Mouse (Mus musculus): ENCODE results near the gene C2cd4c. TPM values are rescaled to one million over a fixed set of nuclear protein-coding genes. Genes with fewer than 3 reads are reported as not detected.

Gene C2cd4c
- total and polyA plus RNA-seq, 2 experiments: 0.10 TPM; not detected in 1

GRCm38 (mm10) chr10:79633006-79633777 lies 19.4 kb upstream of the C2cd4c start:
- Histone ChIP-seq H3K4me1 (ENCODE audit: control insufficient read depth, insufficient read depth, low read length) (no peaks in the 10 kb centered on the region), H3K4me3 (ENCODE audit: insufficient read depth, low read depth, low read length) (no peak overlapping the region), H3K27ac (replicated peaks; ENCODE audit: insufficient read depth, low read depth, low read length) (no peak overlapping the region), H3K36me3 (ENCODE audit: control insufficient read depth, insufficient read depth, low read length) (no peaks in the 10 kb centered on the region), H3K9ac (ENCODE audit: low read depth, low read length) (no peak overlapping the region), H3K27me3 (ENCODE audit: control insufficient read depth, insufficient read depth, low read length) (peaks cover 10% of the 10 kb centered on the region), H3K79me2 (ENCODE audit: control insufficient read depth, insufficient read depth, low read length) (no peaks in the 10 kb centered on the region)
- DNase-seq (ENCODE audit: extremely low read depth, low read depth, low spot score): peak; percentile 5
- TF ChIP-seq CTCF (IDR thresholded peaks at IDR 0.05; ENCODE audit: low read depth, low read length) (no peak), POLR2A (IDR thresholded peaks at IDR 0.05; ENCODE audit: extremely low read depth, insufficient read depth, low read length) (no peak)
- WGBS: 72% methylated on average over 17 of the region's 17 CpGs

DNA sequence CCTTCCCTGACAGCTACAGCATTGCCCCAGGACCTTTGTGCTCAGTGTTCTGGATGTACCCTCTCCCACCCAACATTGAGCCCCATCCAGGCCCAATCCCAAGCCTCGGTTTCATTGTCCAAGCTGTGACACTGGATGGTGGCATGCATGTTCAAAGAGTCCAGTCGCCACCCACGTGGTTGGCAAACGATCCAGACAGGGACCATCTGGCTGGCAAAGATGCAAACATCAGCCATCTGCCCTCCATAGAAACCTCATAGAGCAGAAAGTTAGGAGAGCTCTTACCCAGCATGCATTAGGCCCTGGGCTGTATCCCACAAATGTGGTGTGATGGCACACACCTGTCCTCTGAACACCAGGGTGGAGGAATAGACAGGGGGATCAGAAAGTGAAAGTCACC lies 17.6 kb upstream of the C2cd4c start:
- 75% methylated on average over 4 of the region's 4 CpGs for WGBS
- no peak overlapping the region for H3K4me3 ChIP-seq (ENCODE audit: insufficient read depth, low read depth, low read length)
- TF ChIP-seq CTCF (IDR thresholded peaks at IDR 0.05; ENCODE audit: low read depth, low read length): no peak
- no peak for TF ChIP-seq POLR2A (IDR thresholded peaks at IDR 0.05; ENCODE audit: extremely low read depth, insufficient read depth, low read length)
- H3K79me2 ChIP-seq (ENCODE audit: control insufficient read depth, insufficient read depth, low read length): no peaks in the 10 kb centered on the region
- H3K9ac ChIP-seq (ENCODE audit: low read depth, low read length): no peak overlapping the region
- H3K27me3 ChIP-seq (ENCODE audit: control insufficient read depth, insufficient read depth, low read length): no peaks in the 10 kb centered on the region
- H3K27ac ChIP-seq (replicated peaks; ENCODE audit: insufficient read depth, low read depth, low read length): no peak overlapping the region
- no peaks in the 10 kb centered on the region for H3K4me1 ChIP-seq (ENCODE audit: control insufficient read depth, insufficient read depth, low read length)
- H3K36me3 ChIP-seq (ENCODE audit: control insufficient read depth, insufficient read depth, low read length): no peaks in the 10 kb centered on the region
- no peak for DNase-seq (ENCODE audit: extremely low read depth, low read depth, low spot score)

- no peak for DNase-seq (ENCODE audit: extremely low read depth, low read depth, low spot score)
- Histone ChIP-seq H3K4me1 (ENCODE audit: control insufficient read depth, insufficient read depth, low read length) (no peaks in the 10 kb centered on the region), H3K79me2 (ENCODE audit: control insufficient read depth, insufficient read depth, low read length) (no peaks in the 10 kb centered on the region), H3K9ac (ENCODE audit: low read depth, low read length) (no peak overlapping the region), H3K4me3 (ENCODE audit: insufficient read depth, low read depth, low read length) (no peak overlapping the region), H3K36me3 (ENCODE audit: control insufficient read depth, insufficient read depth, low read length) (no peaks in the 10 kb centered on the region), H3K27me3 (ENCODE audit: control insufficient read depth, insufficient read depth, low read length) (no peaks in the 10 kb centered on the region), H3K27ac (replicated peaks; ENCODE audit: insufficient read depth, low read depth, low read length) (no peak overlapping the region)
- WGBS: 86% methylated on average over 5 of the region's 5 CpGs
- TF ChIP-seq POLR2A (IDR thresholded peaks at IDR 0.05; ENCODE audit: extremely low read depth, insufficient read depth, low read length) (no peak), CTCF (IDR thresholded peaks at IDR 0.05; ENCODE audit: low read depth, low read length) (no peak)
These were observed 14.6 kb upstream of the C2cd4c start for GRCm38 (mm10) chr10:79628377-79628776.

DNA sequence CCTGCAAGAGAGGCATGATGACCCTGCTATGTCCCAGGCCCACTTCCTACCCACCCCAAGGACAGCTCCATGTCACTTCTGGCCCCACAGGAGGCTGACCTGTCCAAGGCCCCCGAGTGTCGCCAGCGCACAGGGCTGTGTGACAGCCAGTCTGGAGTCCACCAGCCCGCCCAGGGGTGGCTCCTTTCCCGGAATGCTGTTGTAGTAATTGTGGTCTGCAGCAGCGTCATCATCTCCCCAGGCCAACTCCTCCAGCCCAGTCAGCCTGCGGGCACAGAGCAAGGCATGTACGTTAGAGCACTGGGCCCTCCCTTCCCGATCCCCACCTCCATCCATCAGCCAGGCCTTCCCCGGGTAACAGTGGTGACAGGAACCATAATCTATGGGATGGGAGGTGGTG lies 12.3 kb upstream of the C2cd4c start:
- WGBS: 81% methylated on average over 10 of the region's 10 CpGs
- H3K27ac ChIP-seq (replicated peaks; ENCODE audit: insufficient read depth, low read depth, low read length): no peak overlapping the region
- no peak for DNase-seq (ENCODE audit: extremely low read depth, low read depth, low spot score)
- TF ChIP-seq CTCF (IDR thresholded peaks at IDR 0.05; ENCODE audit: low read depth, low read length) (no peak), POLR2A (IDR thresholded peaks at IDR 0.05; ENCODE audit: extremely low read depth, insufficient read depth, low read length) (no peak)
- no peaks in the 10 kb centered on the region for H3K4me1 ChIP-seq (ENCODE audit: control insufficient read depth, insufficient read depth, low read length)
- no peak overlapping the region for H3K4me3 ChIP-seq (ENCODE audit: insufficient read depth, low read depth, low read length)
- H3K36me3 ChIP-seq (ENCODE audit: control insufficient read depth, insufficient read depth, low read length): no peaks in the 10 kb centered on the region
- no peaks in the 10 kb centered on the region for H3K27me3 ChIP-seq (ENCODE audit: control insufficient read depth, insufficient read depth, low read length)
- H3K9ac ChIP-seq (ENCODE audit: low read depth, low read length): no peak overlapping the region
- no peaks in the 10 kb centered on the region for H3K79me2 ChIP-seq (ENCODE audit: control insufficient read depth, insufficient read depth, low read length)

DNA sequence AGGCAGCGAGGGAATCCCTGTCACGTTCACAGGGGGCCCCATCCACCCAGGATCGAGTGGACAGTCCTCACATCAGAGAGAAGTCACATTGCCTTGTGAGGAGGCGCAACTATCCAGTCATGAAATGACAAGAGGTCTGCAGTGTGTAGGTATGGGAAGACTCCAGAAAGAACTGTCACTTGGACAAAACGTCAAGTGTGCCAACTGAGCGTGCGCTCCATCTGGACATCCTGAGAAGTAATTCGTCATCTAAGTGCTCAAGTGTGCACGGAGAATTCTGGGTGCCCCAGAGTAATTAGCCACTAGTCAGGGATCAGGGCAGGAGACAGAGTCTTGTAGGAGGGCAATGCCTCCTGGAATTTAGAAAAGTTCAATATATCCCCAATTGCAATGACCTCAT lies 11.6 kb upstream of the C2cd4c start:
- Histone ChIP-seq H3K9ac (ENCODE audit: low read depth, low read length) (no peak overlapping the region), H3K27me3 (ENCODE audit: control insufficient read depth, insufficient read depth, low read length) (no peaks in the 10 kb centered on the region), H3K79me2 (ENCODE audit: control insufficient read depth, insufficient read depth, low read length) (no peaks in the 10 kb centered on the region), H3K36me3 (ENCODE audit: control insufficient read depth, insufficient read depth, low read length) (no peaks in the 10 kb centered on the region), H3K4me3 (ENCODE audit: insufficient read depth, low read depth, low read length) (no peak overlapping the region), H3K27ac (replicated peaks; ENCODE audit: insufficient read depth, low read depth, low read length) (no peak overlapping the region), H3K4me1 (ENCODE audit: control insufficient read depth, insufficient read depth, low read length) (no peaks in the 10 kb centered on the region)
- DNase-seq (ENCODE audit: extremely low read depth, low read depth, low spot score): no peak
- WGBS: 78% methylated on average over 9 of the region's 9 CpGs
- TF ChIP-seq CTCF (IDR thresholded peaks at IDR 0.05; ENCODE audit: low read depth, low read length) (no peak), POLR2A (IDR thresholded peaks at IDR 0.05; ENCODE audit: extremely low read depth, insufficient read depth, low read length) (no peak)

DNA sequence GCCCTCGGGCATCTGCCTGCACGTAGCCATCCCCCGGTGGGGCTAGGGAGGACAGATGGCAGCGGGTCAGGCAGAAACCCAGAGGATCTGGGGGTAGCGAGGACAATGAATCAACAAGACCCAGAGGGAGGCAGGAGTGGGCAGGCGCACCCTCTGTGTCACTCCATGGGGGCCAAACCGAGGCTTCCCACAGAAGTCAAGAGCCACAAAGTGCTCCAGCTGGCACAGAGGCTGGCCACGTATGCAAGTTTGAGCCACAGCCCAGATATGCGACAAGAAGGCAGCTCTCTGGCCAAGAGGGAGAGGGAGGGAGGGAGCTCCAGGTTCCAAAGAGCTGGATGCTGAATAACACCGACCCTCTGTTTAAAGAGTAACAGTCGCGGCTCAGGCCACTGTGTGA lies 10.1 kb upstream of the C2cd4c start:
- H3K4me3 ChIP-seq (ENCODE audit: insufficient read depth, low read depth, low read length): no peak overlapping the region
- TF ChIP-seq POLR2A (IDR thresholded peaks at IDR 0.05; ENCODE audit: extremely low read depth, insufficient read depth, low read length) (no peak), CTCF (IDR thresholded peaks at IDR 0.05; ENCODE audit: low read depth, low read length) (no peak)
- no peaks in the 10 kb centered on the region for H3K79me2 ChIP-seq (ENCODE audit: control insufficient read depth, insufficient read depth, low read length)
- no peaks in the 10 kb centered on the region for H3K36me3 ChIP-seq (ENCODE audit: control insufficient read depth, insufficient read depth, low read length)
- 73% methylated on average over 12 of the region's 12 CpGs for WGBS
- H3K9ac ChIP-seq (ENCODE audit: low read depth, low read length): no peak overlapping the region
- H3K4me1 ChIP-seq (ENCODE audit: control insufficient read depth, insufficient read depth, low read length): no peaks in the 10 kb centered on the region
- DNase-seq (ENCODE audit: extremely low read depth, low read depth, low spot score): no peak
- no peaks in the 10 kb centered on the region for H3K27me3 ChIP-seq (ENCODE audit: control insufficient read depth, insufficient read depth, low read length)
- H3K27ac ChIP-seq (replicated peaks; ENCODE audit: insufficient read depth, low read depth, low read length): no peak overlapping the region
